Mouse (Mus musculus) ES-Bruce4 (cell line): ENCODE data around the gene Alyref. TPM values are rescaled to one million over a fixed set of nuclear protein-coding genes. Genes with fewer than 3 reads are reported as not detected.

Experiments used
- H3K27ac ChIP-seq: 2 replicates; pipeline ENCODE4 v1.5.1; 2012; ENCODE audit warnings: low read length, inconsistent platforms; ENCODE audit not compliant: insufficient read depth
- H3K27me3 ChIP-seq: 2 replicates; pipeline ENCODE4 v1.6.1; 2012; ENCODE audit warnings: mild to moderate bottlenecking, low read length, inconsistent platforms; ENCODE audit not compliant: control insufficient read depth, poor library complexity, insufficient read depth, severe bottlenecking
- H3K36me3 ChIP-seq: 2 replicates; pipeline ENCODE4 v1.6.1; 2012; ENCODE audit warnings: inconsistent platforms, mild to moderate bottlenecking, low read length, moderate library complexity; ENCODE audit not compliant: control insufficient read depth, poor library complexity, insufficient read depth, severe bottlenecking
- H3K4me1 ChIP-seq: one replicate; pipeline ENCODE4 v1.8.1; 2011; ENCODE audit warnings: low read length; ENCODE audit not compliant: control insufficient read depth, insufficient read depth
- H3K4me3 ChIP-seq: 2 replicates; pipeline ENCODE4 v1.5.1; 2011; ENCODE audit warnings: low read depth, mild to moderate bottlenecking, low read length
- H3K9ac ChIP-seq: 2 replicates; pipeline ENCODE4 v1.6.1; 2012; ENCODE audit warnings: low read depth, mild to moderate bottlenecking, inconsistent platforms; ENCODE audit not compliant: poor library complexity, severe bottlenecking
- H3K9me3 ChIP-seq: replicated peaks from 2 replicates; pipeline ENCODE4 v1.6.1; 2012; ENCODE audit warnings: mild to moderate bottlenecking, low read length, inconsistent platforms; ENCODE audit not compliant: control insufficient read depth, poor library complexity, insufficient read depth, severe bottlenecking
- CTCF ChIP-seq: IDR thresholded peaks from one replicate; pipeline ENCODE4 v1.8.1; 2011; ENCODE audit warnings: low read depth, low read length
- EP300 ChIP-seq: IDR thresholded peaks from 2 replicates; pipeline ENCODE4 v1.6.1; 2011; ENCODE audit warnings: low read depth, low read length; ENCODE audit not compliant: insufficient read depth
- POLR2A ChIP-seq: IDR thresholded peaks from one replicate; pipeline ENCODE4 v1.8.1; 2011; ENCODE audit warnings: low read length; ENCODE audit not compliant: insufficient read depth
- polyA plus RNA-seq: library from polyadenylated mRNA; stranded (reverse); fragments of >200 nt; gene quantifications from 2 replicates; pipeline ENCODE4 v1.2.4, GENCODE M21; 2011; ENCODE audit warnings: low read depth; ENCODE audit not compliant: missing spikeins, insufficient read depth, insufficient read length

Gene Alyref
- polyA plus RNA-seq, 1 experiment = 242 TPM

- Histone ChIP-seq H3K4me3 (no peak overlapping the region), H3K9ac (no peak overlapping the region), H3K9me3 (no peaks in the 10 kb centered on the region), H3K27me3 (no peaks in the 10 kb centered on the region), H3K4me1 (no peaks in the 10 kb centered on the region), H3K27ac (no peak overlapping the region), H3K36me3 (peaks cover 8% of the 10 kb centered on the region; the same call in 1 of the 2 replicates)
- TF ChIP-seq CTCF (no peak), POLR2A (no peak), EP300 (no peak)
Measured at GRCm38 (mm10) chr11:120627468-120628300, 29.5 kb upstream of the Alyref start.

GRCm38 (mm10) chr11:120626785-120627467, 28.8 kb upstream of the Alyref start:
- no peaks in the 10 kb centered on the region for H3K9me3 ChIP-seq
- TF ChIP-seq EP300 (no peak), CTCF (no peak), POLR2A (no peak)
- no peak overlapping the region for H3K4me3 ChIP-seq
- H3K4me1 ChIP-seq = no peaks in the 10 kb centered on the region
- H3K36me3 ChIP-seq = peaks cover 8% of the 10 kb centered on the region; the same call in 1 of the 2 replicates
- no peak overlapping the region for H3K9ac ChIP-seq
- H3K27me3 ChIP-seq = no peaks in the 10 kb centered on the region
- H3K27ac ChIP-seq = no peak overlapping the region

GRCm38 (mm10) chr11:120625152-120625775, 27.1 kb upstream of the Alyref start, which contains the start of gene Sirt7:
Gene Sirt7, minus strand, starts transcription at chr11:120625240.
- Histone ChIP-seq H3K9ac (peak within 1 kb of the TSS; percentile 62), H3K27ac (peak within 1 kb of the TSS; percentile 4; the same call in 1 of the 2 replicates), H3K9me3 (no peaks in the 10 kb centered on the region), H3K27me3 (no peaks in the 10 kb centered on the region), H3K4me1 (no peaks in the 10 kb centered on the region), H3K4me3 (peak within 1 kb of the TSS; percentile 72), H3K36me3 (peaks cover 8% of the 10 kb centered on the region; the same call in 1 of the 2 replicates)
- TF ChIP-seq POLR2A (no peak), CTCF (no peak), EP300 (no peak)

GRCm38 (mm10) chr11:120624680-120625111, 26.5 kb upstream of the Alyref start:
- Histone ChIP-seq H3K27ac (no peak overlapping the region), H3K4me3 (peak overlapping the region; percentile 72), H3K9me3 (no peaks in the 10 kb centered on the region), H3K9ac (peak overlapping the region; percentile 62), H3K27me3 (no peaks in the 10 kb centered on the region), H3K4me1 (peaks cover 2% of the 10 kb centered on the region), H3K36me3 (peaks cover 8% of the 10 kb centered on the region; the same call in 1 of the 2 replicates)
- no peak for TF ChIP-seq CTCF
- no peak for TF ChIP-seq POLR2A
- no peak for TF ChIP-seq EP300

- Histone ChIP-seq H3K27ac (no peak overlapping the region), H3K36me3 (peaks cover 7% of the 10 kb centered on the region; the same call in 1 of the 2 replicates), H3K27me3 (no peaks in the 10 kb centered on the region), H3K9me3 (no peaks in the 10 kb centered on the region), H3K4me3 (peak overlapping the region; percentile 72), H3K9ac (peak overlapping the region; percentile 62), H3K4me1 (peaks cover 2% of the 10 kb centered on the region)
- TF ChIP-seq CTCF (peak; percentile 83), EP300 (no peak)
Measured at GRCm38 (mm10) chr11:120623961-120624679, 26.0 kb upstream of the Alyref start.
